Mouse (Mus musculus) embryonic fibroblast, embryonic 13.5 days (primary cell): ENCODE measurements around the gene Ddx54.

Experiments
- CTCF ChIP-seq: IDR thresholded peaks from 2 replicates; pipeline ENCODE4 v1.5.1; 2011; ENCODE audit warnings: mild to moderate bottlenecking, control low read depth, low read length, moderate library complexity, borderline replicate concordance; ENCODE audit not compliant: insufficient read depth
- POLR2A ChIP-seq: IDR thresholded peaks from 2 replicates; pipeline ENCODE4 v1.6.1; 2011; ENCODE audit warnings: low read depth, mild to moderate bottlenecking, control low read depth, low read length, moderate library complexity

- TF ChIP-seq CTCF (no peak), POLR2A (no peak)
These were observed 65.0 kb downstream of the Ddx54 start for GRCm38 (mm10) chr5:120677516-120677915.
